Mouse (Mus musculus): ENCODE data around the gene AU022252. TPM values are rescaled to one million over a fixed set of nuclear protein-coding genes. Genes with fewer than 3 reads are reported as not detected.

AU022252 gene
- 13.9 and 18.3 TPM in 2 replicates for polyA plus RNA-seq (2012; rRNA removed)

DNA sequence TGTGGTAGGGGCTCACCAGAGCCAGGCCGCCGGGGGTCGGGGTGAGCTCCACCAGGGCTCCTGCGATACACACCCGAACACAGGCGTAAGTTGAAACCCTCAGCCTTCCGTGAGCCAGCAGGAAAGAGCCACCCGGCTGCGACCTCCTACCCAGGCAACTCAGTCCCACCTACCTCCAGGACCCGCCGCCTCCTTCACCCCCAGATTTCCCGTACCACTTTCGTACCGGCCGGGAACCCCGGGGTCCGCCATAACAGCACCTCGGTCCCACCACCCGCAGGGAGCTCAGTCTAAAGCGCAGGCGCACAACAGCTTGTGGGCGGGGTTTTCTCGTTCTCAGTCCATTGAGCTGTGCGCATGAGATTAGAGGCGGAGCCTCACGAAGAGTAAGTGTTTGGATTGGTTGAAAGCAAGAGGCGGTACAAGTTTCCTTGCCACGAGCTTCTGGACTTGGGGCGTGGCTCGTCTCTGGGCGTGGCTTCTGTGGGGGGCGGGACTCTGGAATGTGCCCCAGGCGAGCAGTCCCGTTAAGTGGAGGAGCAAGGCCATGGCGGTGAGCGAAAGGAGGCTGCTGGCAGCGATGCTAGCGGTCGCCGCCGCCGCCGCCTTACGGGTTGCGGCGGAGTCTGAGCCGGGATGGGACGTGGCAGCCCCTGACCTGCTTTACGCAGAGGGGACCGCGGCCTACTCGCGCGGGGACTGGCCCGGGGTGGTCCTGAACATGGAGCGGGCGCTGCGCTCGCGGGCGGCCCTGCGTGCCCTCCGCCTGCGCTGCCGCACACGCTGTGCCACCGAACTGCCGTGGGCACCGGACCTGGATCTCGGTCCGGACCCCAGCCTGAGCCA lies at the start of gene AU022252, which contains the start of gene P3h1:
TSS of gene AU022252 (minus strand) at position 303 of the 846 bp plus-strand sequence.
TSS of gene P3h1 (plus strand) at position 506 of the 846 bp plus-strand sequence.

DNA sequence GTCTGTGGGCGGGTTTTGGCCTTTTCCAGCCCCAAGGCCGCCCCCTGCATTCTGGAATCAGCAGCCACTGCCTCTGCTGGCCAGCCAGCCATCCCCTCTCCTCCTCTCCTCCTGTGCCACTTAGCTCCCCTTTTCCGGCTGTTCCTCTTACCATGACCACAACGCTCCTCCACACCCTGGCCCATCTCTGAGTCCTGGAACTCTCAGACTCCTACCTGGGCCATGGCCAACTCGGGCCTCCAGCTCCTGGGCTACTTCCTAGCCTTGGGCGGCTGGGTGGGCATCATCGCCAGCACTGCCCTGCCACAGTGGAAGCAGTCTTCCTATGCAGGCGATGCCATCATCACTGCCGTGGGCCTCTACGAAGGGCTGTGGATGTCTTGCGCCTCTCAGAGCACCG lies 22.8 kb upstream of the AU022252 start, which contains the start of gene Cldn19:
TSS of gene Cldn19 (plus strand) at position 64 of the 400 bp plus-strand sequence.

DNA sequence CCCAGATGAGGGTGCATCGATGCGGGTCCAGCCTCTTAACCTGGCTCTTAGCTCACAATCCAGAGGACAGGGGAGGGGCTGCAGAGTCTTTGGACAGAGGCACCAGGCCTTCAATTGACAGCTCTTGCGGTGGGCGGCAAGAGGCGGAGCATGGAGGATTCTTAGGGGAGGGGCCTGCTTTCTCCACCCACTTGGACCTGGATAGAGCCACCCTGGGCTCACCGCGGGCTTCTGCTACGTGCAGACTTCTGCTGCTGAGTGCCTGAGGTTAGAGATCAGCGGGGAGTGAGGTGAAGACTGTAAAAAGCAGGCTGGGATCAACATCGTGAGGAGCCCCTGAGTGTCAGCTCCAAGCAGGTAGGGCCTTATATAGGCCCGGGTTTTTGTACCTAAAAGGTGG lies 14.3 kb downstream of the AU022252 start, which contains the start of gene Tmem269:
TSS of gene Tmem269 (minus strand) at position 49 of the 400 bp plus-strand sequence.

DNA sequence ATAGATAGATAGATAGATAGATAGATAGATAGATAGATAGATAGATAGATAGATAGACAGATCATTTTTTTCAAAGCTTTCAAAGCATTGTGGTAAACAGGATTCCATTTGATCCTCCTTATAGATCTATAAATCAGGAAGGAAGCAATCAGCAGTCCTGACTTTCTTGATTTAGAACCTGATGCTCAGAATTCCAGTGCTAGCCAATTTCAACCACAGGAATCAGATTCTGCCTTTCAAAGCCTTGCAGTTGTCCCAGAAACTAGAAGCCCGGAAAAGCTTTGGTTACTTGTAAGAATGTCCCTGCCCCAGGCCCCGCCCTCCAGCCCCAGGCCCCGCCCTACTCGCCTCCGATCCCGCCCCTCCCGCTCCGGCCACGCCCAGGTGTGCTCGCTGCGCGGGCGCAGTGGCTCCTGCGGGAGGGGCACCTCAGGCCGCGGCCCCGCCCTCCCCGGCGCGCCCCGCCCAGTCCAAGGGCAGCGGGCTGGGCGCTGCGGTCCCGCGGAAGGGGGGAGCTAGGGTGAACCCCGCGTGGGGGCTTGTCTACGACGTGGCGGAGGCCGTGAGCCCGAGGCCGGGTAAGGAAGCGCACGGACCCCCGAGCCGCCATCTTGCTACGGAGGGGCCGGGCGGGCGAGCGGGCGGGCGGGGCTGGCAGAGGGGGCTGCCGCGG lies 37.5 kb downstream of the AU022252 start, which contains the start of gene Svbp:
TSS of gene Svbp (plus strand) at position 398 of the 673 bp plus-strand sequence.

DNA sequence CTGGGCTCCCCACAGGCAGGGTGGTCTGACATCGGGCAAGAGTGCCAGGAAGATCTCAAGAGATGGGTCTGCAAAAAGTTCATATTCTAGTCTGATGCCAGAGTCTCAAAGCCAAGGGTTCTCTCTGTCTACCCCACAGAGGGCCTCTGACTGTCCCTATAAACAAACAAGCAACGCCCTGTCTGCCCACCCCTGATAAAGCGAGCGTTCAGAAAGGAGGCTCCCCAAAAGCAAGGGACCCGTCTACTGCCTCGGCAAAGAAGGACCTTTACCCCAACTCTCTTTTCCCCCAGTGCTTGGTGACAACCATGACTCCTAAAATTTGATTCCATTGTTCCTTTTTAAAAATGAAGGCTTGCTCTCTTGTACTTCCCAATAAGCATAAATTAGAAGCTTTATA lies 42.6 kb downstream of the AU022252 start, which contains the start of gene Ermap:
TSS of gene Ermap (minus strand) at position 148 of the 400 bp plus-strand sequence.

DNA sequence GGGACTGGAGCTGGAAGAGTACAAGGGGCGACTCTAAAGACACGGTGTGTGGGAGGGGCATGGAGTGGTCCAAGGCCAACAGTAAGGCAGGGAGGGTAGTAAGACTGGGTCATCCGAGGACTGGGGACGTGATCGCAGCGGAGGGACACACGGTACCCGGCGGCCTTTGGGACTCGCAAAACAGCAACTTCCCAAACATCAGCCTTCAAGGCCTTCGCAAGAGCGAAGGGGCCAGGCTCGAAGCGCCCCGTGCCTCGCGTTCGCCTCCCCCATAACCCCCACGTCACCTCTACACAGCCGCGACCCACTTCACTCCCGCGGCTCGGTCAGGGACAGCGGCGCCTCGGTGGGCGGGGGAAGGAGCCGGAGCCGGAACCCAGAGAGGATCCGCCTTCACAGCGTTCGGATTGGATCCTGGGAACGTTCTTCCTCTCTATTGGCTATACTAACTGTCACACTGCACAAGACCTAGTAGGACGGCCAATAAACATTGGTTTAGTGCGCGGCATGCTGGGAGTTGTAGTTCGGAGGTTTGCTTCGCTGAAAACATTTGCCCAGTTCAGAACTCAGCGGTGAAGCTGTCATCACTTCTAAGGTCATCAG lies 58.6 kb downstream of the AU022252 start, which contains the start of gene Zfp691:
TSS of gene Zfp691 (minus strand) at position 345 of the 603 bp plus-strand sequence.

Other genes with a start within 250 kb of the AU022252 start
- gene Slc2a1, start 124.0 kb downstream of the AU022252 start, polyA plus RNA-seq (2012; rRNA removed), result 77.0 and 86.0 TPM in 2 replicates
- 9.7 and 14.4 TPM in 2 replicates for gene Zfp691, start 58.5 kb downstream of the AU022252 start, polyA plus RNA-seq (2012; rRNA removed)
- gene Ermap, start 42.7 kb downstream of the AU022252 start, polyA plus RNA-seq (2012; rRNA removed), result 19.8 and 21.1 TPM in 2 replicates
- 94.0 and 96.6 TPM in 2 replicates for gene Svbp, start 37.4 kb downstream of the AU022252 start, polyA plus RNA-seq (2012; rRNA removed)
- 0.08 and 0.22 TPM in 2 replicates for gene Tmem269, start 14.5 kb downstream of the AU022252 start, polyA plus RNA-seq (2012; rRNA removed)
- 33.3 and 35.2 TPM in 2 replicates for gene P3h1, start 203 bp upstream of the AU022252 start, polyA plus RNA-seq (2012; rRNA removed)
- gene Cldn19, start 22.7 kb upstream of the AU022252 start, polyA plus RNA-seq (2012; rRNA removed), result 0.13 and 0.27 TPM in 2 replicates
- gene Ybx1, start 61.9 kb upstream of the AU022252 start, polyA plus RNA-seq (2012; rRNA removed), result 896 and 955 TPM in 2 replicates
- 113 and 127 TPM in 2 replicates for gene Ppih, start 87.8 kb upstream of the AU022252 start, polyA plus RNA-seq (2012; rRNA removed)
- gene Ccdc30, start 182.8 kb upstream of the AU022252 start, polyA plus RNA-seq (2012; rRNA removed), result 6.0 and 9.9 TPM in 2 replicates
- 12.4 and 13.1 TPM in 2 replicates for gene Ppcs, start 189.7 kb upstream of the AU022252 start, polyA plus RNA-seq (2012; rRNA removed)
- gene Zmynd12, start 190.1 kb upstream of the AU022252 start, polyA plus RNA-seq (2012; rRNA removed), result 0.09 and 0.16 TPM in 2 replicates